Mouse (Mus musculus): Measurements from ENCODE around the gene Alkbh7.
A peak's percentile ranks its signal among the peaks of the same experiment; 100 is the strongest.

The Alkbh7 gene

GRCm38 (mm10) chr17:56986105-56986805 lies 10.9 kb upstream of the Alkbh7 start:
- no peak for DNase-seq (ENCODE audit: low spot score in 2 of 2)

DNA sequence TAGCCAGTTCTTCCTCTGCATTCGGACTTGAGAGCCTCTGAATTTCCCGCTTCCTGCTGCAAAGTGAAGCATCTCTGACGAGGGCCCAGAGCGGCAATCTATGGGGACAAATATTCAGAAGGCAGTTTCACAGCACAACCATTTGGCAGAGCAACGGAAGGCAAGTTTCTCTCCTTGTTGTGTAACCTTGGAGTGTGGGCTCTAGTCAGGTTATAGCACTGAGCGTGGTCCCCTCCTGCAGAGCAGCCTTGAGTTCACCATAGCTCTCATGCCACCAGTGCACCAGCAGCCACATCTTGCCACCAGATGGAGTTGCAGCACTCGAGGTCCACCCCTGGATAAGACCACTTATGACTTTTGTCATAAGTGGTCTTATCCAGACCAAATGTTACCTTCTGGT lies 8.7 kb upstream of the Alkbh7 start:
- peak in 1 of 2 experiments; percentile 8 for DNase-seq (ENCODE audit: low spot score in 2 of 2)

GRCm38 (mm10) chr17:56988921-56989430 lies 8.2 kb upstream of the Alkbh7 start:
- peak in 1 of 2 experiments; percentile 5 for DNase-seq (ENCODE audit: low spot score in 2 of 2)

GRCm38 (mm10) chr17:56989467-56990114 lies 7.5 kb upstream of the Alkbh7 start:
- DNase-seq (ENCODE audit: low spot score in 2 of 2), result peak; percentile 73 to 77

DNA sequence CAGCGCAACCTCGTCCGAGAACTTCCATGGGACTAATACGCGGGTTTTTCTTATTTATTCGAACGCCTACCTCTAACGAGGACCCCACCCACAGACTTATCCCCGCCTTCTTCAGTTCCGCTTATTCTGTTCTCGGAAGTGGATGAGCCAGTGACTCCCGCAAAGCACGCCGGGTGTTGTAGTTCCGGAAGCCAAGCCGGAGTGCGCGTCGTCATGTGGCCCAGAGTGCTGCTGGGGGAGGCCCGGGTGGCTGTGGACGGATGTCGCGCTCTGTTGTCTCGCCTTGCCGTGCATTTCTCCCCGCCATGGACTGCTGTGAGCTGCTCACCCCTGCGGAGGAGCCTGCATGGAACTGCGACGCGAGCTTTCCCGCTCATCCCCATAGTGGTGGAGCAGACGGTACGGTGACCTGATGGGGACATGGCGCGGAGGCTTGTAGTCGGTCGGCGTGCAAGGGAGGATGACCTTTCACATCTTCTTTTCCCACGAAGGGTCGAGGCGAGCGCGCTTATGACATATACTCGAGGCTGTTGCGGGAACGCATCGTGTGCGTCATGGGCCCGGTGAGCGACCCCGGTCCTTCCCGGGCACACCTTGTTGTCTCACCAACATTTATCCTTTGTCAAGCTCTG lies 6.9 kb upstream of the Alkbh7 start, which contains the start of gene Clpp:
Gene Clpp, plus strand, starts transcription at position 191 of the 632 bp plus-strand sequence.
- DNase-seq (ENCODE audit: low spot score in 2 of 2), result peak; percentile 90 to 93

- DNase-seq (ENCODE audit: low spot score in 2 of 2), result peak in 1 of 2 experiments; percentile 4
Observed at GRCm38 (mm10) chr17:56990966-56991365, 6.2 kb upstream of the Alkbh7 start.

- DNase-seq (ENCODE audit: low spot score in 2 of 2), result no peak
Observed at GRCm38 (mm10) chr17:56995046-56995445, 2.1 kb upstream of the Alkbh7 start.

GRCm38 (mm10) chr17:56996506-56996905 lies 633 bp upstream of the Alkbh7 start:
- no peak for DNase-seq (ENCODE audit: low spot score in 2 of 2)

DNA sequence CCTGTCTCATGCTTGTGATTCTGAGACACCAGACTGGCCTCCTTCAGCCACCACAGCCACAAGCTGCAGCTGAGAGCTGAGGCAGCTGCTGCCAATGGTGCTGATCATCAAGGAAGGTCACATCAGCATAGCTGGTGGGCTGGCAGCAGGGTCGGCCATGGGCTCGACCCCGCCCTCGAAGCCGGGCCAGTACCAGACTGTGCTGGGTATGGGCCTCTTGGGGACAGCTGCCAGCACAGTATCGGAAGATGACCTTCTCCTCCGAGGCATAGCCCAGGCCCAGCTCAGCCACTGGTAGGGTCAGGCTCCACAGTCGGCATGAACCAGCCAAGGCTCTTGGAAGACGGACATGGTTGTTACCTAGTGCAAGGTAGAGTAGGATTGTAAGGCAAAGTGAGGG lies 2.3 kb downstream of the Alkbh7 start:
- DNase-seq (ENCODE audit: low spot score in 2 of 2), result no peak

- DNase-seq (ENCODE audit: low spot score in 2 of 2), result no peak
Observed at GRCm38 (mm10) chr17:56999968-57000609, 3.0 kb downstream of the Alkbh7 start, which contains the start of gene Pspn. Gene Pspn, minus strand, starts transcription at chr17:57000018.

- DNase-seq (ENCODE audit: low spot score in 2 of 2), result no peak
Observed at GRCm38 (mm10) chr17:57001228-57001627, 4.1 kb downstream of the Alkbh7 start.

DNA sequence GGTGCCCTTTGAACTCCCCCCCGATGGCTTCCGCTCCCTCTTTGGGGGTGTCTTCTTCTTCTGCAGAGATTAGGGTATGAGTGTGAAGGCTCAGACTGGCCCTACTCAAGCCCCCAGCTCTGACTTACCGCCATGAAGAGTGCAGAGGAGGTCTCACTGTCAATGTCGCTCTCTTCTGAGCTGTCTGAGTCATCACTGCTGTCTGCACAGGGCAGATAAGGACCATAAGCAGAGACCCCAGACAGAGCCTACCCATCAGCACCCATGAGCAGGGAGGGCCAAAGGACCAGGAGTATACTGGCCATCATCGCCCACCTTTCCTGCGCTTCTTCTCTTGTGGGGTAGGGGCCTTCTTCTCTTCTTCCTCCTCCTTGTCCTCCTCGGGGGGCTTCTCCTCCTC lies 6.9 kb downstream of the Alkbh7 start:
- DNase-seq (ENCODE audit: low spot score in 2 of 2), result no peak

DNA sequence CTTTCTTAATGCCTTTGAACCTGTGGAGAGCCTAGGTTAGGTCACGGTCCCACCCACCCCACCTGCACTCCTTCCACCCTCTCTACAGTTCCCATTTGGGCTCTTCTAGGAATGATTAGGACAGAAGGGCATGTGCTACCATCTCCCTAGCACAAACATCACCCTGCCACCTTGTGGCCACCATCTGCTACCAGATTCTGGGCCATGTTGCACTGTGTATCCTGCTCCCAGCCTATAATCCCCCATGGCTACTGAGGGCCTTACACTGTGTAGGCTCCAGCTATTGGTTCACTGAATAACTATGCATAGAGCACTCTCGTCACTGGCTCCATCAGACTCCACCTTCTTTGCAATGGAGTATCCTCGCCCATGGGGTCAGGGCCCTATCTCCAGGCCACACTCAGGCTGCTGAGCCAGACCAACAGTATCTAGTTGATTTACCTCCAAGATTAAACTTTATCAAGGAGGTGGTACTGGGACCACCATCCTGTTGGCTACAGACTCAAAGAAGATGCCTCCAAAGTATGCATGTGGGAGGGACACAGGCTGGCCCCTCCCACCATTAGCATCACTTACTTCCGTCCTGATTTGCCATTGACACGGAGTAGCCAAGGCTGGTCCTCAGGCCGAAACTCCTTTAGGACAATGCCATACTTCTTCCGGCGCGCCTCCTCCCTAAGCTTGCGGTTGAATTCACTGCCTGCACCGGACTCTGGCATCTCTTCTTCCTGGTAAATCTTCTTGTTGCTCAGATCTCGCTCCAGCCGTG lies 10.2 kb downstream of the Alkbh7 start:
- DNase-seq (ENCODE audit: low spot score in 2 of 2), result no peak

DNA sequence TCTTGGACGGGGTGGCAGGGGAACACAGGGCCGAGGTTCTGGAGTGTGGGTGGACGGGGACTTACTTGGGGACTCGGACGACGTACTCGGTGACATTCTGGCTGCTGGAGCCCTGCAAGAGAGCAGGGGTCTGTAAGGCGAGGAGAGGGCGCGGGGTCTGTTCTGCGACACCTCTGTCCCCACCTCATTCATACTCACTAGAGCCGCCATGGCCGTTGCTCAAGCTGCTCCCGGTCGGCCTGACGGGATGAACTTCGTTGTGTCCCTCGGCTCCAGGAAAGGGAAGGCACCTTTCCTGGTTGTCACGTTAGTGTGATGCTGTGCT lies 13.7 kb downstream of the Alkbh7 start:
- DNase-seq (ENCODE audit: low spot score in 2 of 2), result no peak

DNA sequence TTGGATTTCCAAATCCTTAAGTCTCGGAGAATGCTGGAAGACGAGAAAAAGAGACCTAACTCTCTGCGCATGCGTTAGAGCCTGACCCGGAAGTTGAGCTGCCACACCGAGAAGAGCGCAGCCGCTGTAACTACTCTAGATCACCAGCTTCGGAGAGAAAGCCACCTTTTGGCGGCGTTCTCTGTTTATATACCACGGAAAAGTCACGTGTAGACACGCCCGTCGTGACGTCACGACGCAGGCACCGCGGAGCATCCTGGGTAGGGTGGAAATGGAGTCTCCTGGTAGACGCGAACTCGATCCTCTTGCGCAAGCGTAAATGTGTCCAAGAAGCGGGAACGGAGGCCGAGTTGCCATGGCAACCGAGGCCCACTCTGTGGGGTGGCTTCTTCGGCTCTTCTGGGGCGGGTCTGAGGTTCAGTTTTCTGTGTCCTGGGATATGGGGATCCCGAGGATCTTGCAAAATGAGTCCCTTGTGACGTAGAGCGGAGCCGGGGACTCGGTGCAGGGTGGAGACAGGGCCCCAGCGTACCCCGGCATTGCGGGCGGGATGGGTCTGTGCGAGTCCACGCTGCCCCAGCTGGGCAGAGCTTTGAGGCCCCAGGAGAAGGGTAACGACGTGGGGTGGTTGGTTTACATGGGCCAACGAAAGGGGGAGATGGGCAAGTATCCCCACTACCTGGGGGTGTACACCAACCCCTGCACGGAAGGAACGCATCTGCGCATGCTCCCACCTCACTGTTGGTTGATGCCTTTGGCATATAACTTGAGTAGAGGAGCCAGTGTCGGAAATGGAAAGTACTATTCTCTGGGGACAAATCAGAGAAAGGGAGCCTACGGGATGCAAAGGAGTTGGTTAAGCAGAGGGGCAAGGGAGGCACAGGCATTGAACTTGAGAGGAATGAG lies 14.3 kb downstream of the Alkbh7 start, which contains the start of the genes Gtf2f1 and Gm17949:
Gene Gtf2f1, minus strand, starts transcription at position 53 of the 906 bp plus-strand sequence.
Gene Gm17949, plus strand, starts transcription at position 234 of the 906 bp plus-strand sequence.
- peak; percentile 94 for DNase-seq (ENCODE audit: low spot score in 2 of 2)

- no peak for DNase-seq (ENCODE audit: low spot score in 2 of 2)
Observed at GRCm38 (mm10) chr17:57012245-57012795, 15.2 kb downstream of the Alkbh7 start.

DNA sequence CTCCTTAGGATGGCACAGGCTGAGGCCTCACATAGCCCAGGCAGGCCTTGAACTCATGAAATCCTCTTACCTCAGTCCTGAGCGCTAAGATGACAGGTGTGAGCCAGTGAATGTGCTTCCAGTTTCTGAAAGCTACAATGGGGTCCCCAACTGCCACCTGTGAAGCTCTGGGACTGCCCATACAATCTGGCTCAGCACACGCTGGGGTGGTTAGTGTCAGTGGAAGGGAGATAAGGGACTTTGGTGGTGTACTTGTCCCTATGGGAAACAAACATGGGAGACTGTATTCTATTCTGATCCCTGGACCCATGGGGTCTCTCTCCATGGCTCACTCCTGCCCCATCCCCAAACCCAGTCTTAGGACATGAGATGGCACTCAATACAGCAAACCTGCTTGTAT lies 22.6 kb downstream of the Alkbh7 start:
- no peak for DNase-seq (ENCODE audit: low spot score in 2 of 2)

GRCm38 (mm10) chr17:57020960-57021359 lies 23.8 kb downstream of the Alkbh7 start:
- DNase-seq (ENCODE audit: low spot score in 2 of 2), result no peak

GRCm38 (mm10) chr17:57027471-57027870 lies 30.3 kb downstream of the Alkbh7 start:
- DNase-seq (ENCODE audit: low spot score in 2 of 2), result no peak

GRCm38 (mm10) chr17:57029691-57030090 lies 32.6 kb downstream of the Alkbh7 start:
- no peak for DNase-seq (ENCODE audit: low spot score in 2 of 2)
